Mouse (Mus musculus) R1 (cell line): ENCODE measurements around the gene Cnpy2.

Experiments
- DNase-seq: peaks from one replicate; pipeline ENCODE4 v3.0.0-alpha.2; 2018; ENCODE audit warnings: low read depth, low spot score

The Cnpy2 gene

GRCm38 (mm10) chr10:128310902-128311301 is 11.4 kb upstream of the Cnpy2 start:
- no peak for DNase-seq

DNA sequence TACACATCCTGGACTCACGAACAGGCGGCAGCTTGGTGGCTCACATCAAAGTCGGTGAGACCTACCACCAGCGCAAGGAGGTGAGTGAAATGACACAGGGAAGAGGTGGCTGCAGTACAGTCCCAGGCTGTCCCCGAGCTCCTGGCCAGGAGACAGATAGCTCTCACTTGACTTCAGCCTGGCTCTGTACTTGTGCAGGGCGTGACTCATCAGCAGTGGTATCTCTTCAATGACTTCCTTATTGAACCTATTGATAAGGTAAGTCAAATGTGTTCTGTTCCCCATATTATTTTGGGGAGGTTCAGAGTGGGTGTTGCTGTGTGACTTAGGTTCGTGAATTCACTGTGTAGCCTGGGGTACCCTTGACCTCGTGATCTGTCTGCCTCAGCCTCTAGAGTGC is 6.7 kb upstream of the Cnpy2 start:
- no peak for DNase-seq

DNA sequence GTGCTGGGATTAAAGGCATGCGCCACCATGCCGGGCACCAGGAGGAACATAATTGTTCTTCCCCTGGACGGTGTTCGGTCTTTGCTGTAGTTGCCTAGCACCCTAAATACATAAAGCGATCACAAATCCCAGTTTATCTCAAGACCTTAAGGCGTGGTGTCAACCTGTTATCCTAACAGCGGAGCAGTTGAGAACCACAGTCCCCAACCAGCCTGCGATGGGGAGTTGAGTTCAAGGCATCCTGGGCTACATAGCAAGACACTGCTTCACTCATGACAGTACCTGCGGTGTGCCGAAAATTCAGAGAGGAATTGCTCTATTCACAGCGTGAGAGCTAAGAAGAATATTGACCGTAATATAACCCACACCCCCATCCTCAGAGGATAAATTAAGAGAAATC is 618 bp upstream of the Cnpy2 start:
- peak; percentile 40 for DNase-seq

- DNase-seq, result no peak
Observed at GRCm38 (mm10) chr10:128323516-128323915, 1.3 kb downstream of the Cnpy2 start.

DNA sequence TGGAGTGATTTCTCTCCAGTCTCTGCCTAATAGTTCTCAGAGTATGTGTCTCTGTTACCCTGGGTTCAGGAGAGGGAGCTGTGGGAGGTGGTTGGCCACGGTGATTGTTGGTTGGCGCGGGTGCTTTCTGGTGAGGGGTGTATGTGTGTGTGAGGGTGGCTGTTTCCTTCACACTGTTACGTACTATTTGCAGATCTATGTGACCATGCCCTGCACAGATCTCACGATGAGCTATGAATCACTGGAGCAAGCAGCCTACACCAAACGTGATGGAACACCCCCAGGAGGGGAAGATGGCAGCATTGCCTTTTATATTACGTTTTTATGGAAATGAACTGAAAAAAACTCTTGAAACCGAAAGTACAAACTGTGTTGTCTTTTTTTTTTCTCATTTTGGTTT is 4.6 kb downstream of the Cnpy2 start:
- no peak for DNase-seq

- DNase-seq, result peak; percentile 65
Observed at GRCm38 (mm10) chr10:128327610-128328009, 5.4 kb downstream of the Cnpy2 start.

DNA sequence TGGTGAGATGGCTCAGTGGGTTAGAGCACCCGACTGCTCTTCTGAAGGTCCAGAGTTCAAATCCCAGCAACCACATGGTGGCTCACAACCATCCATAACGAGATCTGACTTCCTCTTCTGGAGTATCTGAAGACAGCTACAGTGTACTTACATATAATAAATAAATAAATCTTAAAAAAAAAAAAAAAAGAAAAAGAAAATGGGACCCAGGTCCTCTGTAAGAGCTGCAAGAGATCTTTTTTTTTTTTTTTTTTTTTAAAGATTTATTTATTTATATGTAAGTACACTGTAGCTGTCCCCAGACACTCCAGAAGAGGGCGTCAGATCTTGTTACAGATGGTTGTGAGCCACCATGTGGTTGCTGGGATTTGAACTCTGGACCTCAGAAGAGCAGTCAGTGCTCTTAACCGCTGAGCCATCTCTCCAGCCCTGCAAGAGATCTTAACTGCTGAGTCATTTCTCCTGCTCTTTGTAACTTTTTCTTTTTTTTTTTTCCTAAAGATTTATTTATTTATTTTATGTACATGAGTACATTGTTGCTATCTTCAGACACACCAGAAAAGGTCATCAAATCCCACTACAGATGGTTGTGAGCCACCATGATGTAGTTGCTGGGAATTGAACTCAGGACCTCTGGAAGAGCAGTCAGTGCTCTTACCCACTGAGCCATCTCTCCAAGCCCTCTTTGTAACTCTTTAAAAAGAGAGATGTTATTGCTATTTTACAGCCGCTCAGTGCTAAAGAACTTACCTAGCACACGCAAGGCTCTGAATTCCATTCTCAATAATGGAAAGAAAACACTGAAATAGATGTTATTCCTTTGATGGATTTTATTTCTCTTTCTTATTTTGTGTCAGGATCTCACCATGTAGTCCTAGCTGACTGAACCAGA is 10.3 kb downstream of the Cnpy2 start:
- peak; percentile 28 for DNase-seq

GRCm38 (mm10) chr10:128335582-128335981 is 13.3 kb downstream of the Cnpy2 start:
- DNase-seq, result peak; percentile 84

DNA sequence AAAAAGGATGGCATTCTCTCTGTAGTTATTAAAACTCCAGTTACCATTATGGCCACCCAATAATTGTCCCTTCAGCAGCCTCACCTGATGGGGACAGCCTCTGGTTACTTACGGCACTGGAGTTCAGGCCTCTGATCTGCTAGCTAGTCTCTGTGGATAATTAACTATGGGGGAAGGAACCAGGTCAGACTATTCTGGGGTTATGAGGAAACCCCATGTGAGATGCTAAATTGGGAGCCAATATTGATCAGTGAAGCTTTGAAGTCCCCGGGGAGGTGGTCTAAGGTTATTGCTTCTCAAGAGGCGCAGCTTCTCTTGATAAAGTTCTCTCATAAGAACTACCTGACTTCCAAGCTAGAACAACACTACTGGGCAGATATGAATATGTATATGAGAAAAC is 13.9 kb downstream of the Cnpy2 start:
- DNase-seq, result no peak

GRCm38 (mm10) chr10:128336597-128336996 is 14.3 kb downstream of the Cnpy2 start:
- no peak for DNase-seq

- DNase-seq, result peak; percentile 99
Observed at GRCm38 (mm10) chr10:128337306-128338181, 15.3 kb downstream of the Cnpy2 start, which contains the start of gene Cs. TSS of gene Cs (plus strand) at chr10:128337734.

GRCm38 (mm10) chr10:128338415-128338814 is 16.2 kb downstream of the Cnpy2 start:
- DNase-seq, result peak; percentile 38

DNA sequence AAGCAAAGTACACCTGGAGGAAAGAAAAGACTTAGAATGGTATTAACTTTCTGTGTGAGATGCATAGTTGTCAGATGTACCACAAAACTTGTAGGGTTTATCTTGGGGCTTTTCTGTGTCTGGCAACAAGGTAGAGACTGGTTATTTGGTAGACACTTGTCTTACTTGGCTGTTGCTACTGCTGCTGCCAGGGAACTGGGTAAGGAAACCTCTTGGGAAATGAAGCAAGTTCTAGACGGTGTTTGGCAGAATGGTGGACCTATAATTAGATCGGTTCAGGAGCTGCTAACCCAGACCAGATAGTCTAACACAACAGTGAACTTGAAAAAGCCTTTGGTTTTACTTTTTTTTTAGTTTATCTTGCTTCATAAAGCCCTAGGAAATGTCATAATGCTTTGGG is 16.7 kb downstream of the Cnpy2 start:
- no peak for DNase-seq

GRCm38 (mm10) chr10:128340257-128340656 is 18.0 kb downstream of the Cnpy2 start:
- peak; percentile 84 for DNase-seq

DNA sequence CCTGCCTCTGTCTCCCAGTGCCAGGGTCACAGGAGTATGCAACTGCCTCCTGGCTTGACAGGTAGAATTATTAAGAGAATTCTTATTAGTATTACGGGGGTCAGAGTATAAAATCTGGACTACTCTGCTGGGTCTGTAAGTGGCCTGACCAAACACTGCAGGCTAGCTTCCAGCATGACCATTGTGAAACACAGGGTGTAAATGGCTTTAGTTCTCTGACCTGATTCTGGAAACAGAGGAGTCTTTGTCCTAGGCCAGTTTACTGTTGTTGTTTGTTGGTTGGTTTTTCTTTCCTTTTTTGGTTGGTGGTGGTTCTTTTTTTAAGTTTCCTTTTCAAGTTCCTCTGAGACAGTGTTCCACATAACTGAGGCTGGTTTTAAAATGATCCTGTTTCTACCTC is 21.2 kb downstream of the Cnpy2 start:
- no peak for DNase-seq

DNA sequence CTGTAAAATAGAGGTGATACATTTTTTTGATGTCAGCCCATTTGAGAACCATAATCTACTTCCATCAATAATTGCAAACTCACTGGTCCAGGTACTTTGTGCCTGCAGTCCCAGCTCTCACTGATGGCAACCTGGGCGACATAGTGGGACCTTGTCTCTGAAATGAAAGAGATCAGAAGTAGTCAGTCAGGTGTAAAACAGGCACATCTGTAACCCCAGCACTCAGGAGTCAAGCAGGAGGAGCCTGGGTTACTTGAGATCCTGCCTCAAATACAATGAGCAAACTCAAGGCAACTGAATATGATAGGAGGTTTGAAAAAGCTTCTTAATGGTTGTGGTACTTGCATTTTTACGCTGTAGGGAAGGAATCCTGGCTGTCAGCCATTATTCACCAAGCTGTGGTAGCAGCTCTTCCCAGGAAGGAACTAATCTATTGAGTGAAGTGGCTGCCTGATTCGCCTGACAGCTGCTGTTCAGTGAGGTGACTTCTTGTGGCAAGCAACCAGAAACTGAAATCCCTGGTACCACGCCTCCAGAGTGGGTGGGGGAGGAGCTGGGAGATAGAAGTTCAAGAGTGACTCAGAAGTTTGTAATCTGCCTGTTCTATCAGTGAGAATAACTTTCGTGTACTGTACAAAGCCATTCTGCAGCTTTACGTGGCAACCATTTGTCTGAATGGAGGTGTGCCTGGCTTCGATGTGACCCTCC is 22.5 kb downstream of the Cnpy2 start:
- peak; percentile 94 for DNase-seq

GRCm38 (mm10) chr10:128347541-128347940 is 25.3 kb downstream of the Cnpy2 start:
- peak; percentile 68 for DNase-seq

DNA sequence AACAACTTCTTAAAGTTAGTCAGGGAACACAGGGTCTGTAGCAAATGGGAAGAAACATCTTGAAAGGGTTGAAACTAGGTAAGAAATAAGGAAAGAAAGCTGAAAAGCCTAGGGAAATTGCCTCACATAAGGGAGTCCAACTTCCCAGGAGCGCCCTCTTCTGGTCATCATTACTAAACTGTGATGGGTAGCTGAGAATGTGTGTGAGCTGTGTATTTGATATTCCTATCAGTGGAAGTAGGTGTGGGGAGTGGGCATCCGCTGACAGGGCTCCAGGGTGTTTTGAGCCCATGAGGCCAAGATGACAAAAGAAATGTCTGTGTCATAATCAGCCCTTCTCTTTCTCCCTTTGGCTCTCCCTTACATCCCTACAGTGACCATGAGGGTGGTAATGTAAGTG is 36.5 kb downstream of the Cnpy2 start:
- peak; percentile 71 for DNase-seq

GRCm38 (mm10) chr10:128359226-128359625 is 37.0 kb downstream of the Cnpy2 start:
- no peak for DNase-seq

GRCm38 (mm10) chr10:128361836-128362235 is 39.6 kb downstream of the Cnpy2 start:
- no peak for DNase-seq

- peak; percentile 59 for DNase-seq
Observed at GRCm38 (mm10) chr10:128362568-128362967, 40.3 kb downstream of the Cnpy2 start.

DNA sequence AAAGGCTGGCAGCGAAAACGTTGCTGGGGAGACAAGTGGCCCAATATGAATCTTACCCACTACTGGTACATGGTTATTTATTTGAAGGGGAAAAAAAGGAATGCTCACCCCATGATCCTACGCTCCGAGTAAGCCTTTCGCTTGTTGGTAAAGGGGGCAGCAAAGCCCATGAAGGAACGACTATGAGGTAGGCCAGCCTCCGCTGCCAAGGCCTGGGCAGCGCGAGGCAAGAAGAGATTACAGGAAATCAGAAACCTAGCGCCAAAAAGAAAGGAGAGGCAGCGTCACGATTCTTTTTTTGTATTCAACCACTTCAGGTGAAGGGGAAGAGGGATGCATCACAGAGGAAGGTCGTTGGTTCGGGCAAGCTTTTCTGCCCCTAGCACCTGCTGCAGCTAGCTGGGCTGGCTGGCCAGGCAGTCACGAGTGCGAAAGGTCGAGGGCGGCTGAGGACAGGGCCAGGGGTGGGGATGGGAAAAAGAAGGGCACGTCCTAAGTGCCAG is 45.7 kb downstream of the Cnpy2 start:
- no peak for DNase-seq
